Mouse (Mus musculus) neural tube, postnatal 0 days (tissue): ENCODE measurements around the gene Kif6. TPM values are rescaled to one million over a fixed set of nuclear protein-coding genes. Genes with fewer than 3 reads are reported as not detected.

Source experiments
- polyA plus RNA-seq: library from polyadenylated mRNA; unstranded; fragments of >200 nt; fragmentation: Nextera tagmentation; extraction: Ambion mirVana; gene quantifications from 2 replicates; pipeline ENCODE4 v1.2.1, GENCODE M21; 2015

Gene Kif6
- polyA plus RNA-seq, result 1.9 and 3.4 TPM in 2 replicates

DNA sequence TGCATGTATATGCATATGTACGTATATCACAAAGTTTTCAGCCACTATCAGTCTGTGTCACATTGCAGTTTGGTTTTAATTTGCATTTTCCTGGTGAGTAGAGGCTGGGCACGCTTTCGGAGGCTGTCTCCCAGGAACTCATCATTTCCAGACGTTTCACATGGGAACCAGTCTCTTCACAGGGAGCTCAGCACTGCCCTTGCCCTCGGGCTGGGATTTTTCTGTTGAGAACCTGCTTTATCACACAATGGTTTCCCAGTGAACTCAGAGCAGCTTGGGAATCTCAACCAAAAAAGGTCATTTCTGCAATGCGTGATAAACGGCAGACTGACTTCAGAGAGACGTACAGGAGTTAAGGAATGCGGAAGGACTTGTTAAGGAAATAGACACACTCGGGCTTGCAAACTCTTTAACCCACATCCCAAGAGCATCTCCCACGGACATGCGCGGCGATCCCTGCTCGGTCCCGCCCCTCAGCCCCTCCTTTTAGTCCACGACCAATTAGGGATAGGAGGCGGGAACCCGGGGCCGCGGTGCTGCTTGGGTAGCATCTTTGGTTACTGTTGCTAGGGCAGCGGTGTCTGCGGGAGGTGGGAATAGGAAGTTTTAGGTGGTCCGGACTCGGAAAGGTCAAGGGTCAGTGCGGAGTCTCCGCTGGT lies at the start of gene Kif6:
Gene Kif6, plus strand, starts transcription at position 560 of the 659 bp plus-strand sequence.

Other genes starting within 250 kb of the Kif6 start
- 5.5 and 5.6 TPM in 2 replicates for gene Mocs1, start 186.8 kb upstream of the Kif6 start, polyA plus RNA-seq
- 3.1 and 3.9 TPM in 2 replicates for gene Daam2, start 50.8 kb upstream of the Kif6 start, polyA plus RNA-seq